Mouse (Mus musculus) forebrain, embryonic 10.5 days (tissue): ENCODE measurements around the gene Cadm4. TPM values are rescaled to one million over a fixed set of nuclear protein-coding genes. Genes with fewer than 3 reads are reported as not detected.
A peak's percentile ranks its signal among the peaks of the same experiment; 100 is the strongest.

Source experiments
- DNase-seq: peaks from one replicate; pipeline ENCODE4 v3.0.0-alpha.2; 2017; ENCODE audit warnings: low spot score; ENCODE audit errors: extremely low spot score
- H3K27ac ChIP-seq: fragments of 300-500 bp; sonication (generic); 2 replicates; pipeline ENCODE4 v1.5.1; 2016; ENCODE audit warnings: mild to moderate bottlenecking
- H3K27me3 ChIP-seq: fragments of 300-500 bp; sonication (generic); 2 replicates; pipeline ENCODE4 v1.6.1; 2016; ENCODE audit warnings: mild to moderate bottlenecking; ENCODE audit not compliant: poor library complexity, severe bottlenecking
- H3K36me3 ChIP-seq: fragments of 300-500 bp; sonication (generic); replicated peaks from 2 replicates; pipeline ENCODE4 v1.6.1; 2016; ENCODE audit warnings: mild to moderate bottlenecking, moderate library complexity
- H3K4me1 ChIP-seq: fragments of 300-500 bp; sonication (generic); 2 replicates; pipeline ENCODE4 v1.6.1; 2016
- H3K4me3 ChIP-seq: fragments of 300-500 bp; sonication (generic); 2 replicates; pipeline ENCODE4 v1.5.1; 2016; ENCODE audit warnings: mild to moderate bottlenecking, moderate library complexity
- H3K9me3 ChIP-seq: fragments of 300-500 bp; sonication (generic); 2 replicates; pipeline ENCODE4 v1.6.1; 2016; ENCODE audit warnings: mild to moderate bottlenecking, moderate library complexity
- WGBS: fragments of 180-500 bp; shearing (Covaris S2); methylation state at CpG from one replicate; pipeline ENCODE4 v1.1.7; 2016; 5-methylcytosine and 5-hydroxymethylcytosine counted together
- polyA plus RNA-seq: library from polyadenylated mRNA; unstranded; fragments of >200 nt; fragmentation: Nextera tagmentation; extraction: Ambion mirVana; gene quantifications from 2 replicates; pipeline ENCODE4 v1.2.1, GENCODE M21; 2016

Cadm4 gene
- polyA plus RNA-seq, 1 experiment from 2014 or later, result 10.0 TPM

GRCm38 (mm10) chr7:24546634-24547389 lies 65.0 kb downstream of the Cadm4 start:
- Histone ChIP-seq H3K9me3 (peaks cover 4% of the 10 kb centered on the region; the same call in 1 of the 2 replicates), H3K27ac (peak overlapping the region; percentile 93)
- WGBS, result under 1% methylated on average over 57 of the region's 57 CpGs

GRCm38 (mm10) chr7:24547534-24548036 lies 65.8 kb downstream of the Cadm4 start:
- Histone ChIP-seq H3K9me3 (peaks cover 4% of the 10 kb centered on the region; the same call in 1 of the 2 replicates), H3K4me3 (peak overlapping the region; percentile 73), H3K27me3 (no peaks in the 10 kb centered on the region), H3K4me1 (peaks cover 20% of the 10 kb centered on the region), H3K36me3 (peaks cover 48% of the 10 kb centered on the region), H3K27ac (peak overlapping the region; percentile 93)
- no peak for DNase-seq
- 32% methylated on average over 13 of the region's 13 CpGs for WGBS

More at GRCm38 (mm10) chr7:24546634-24547389, 65.0 kb downstream of the Cadm4 start:
- peak overlapping the region; percentile 73 for H3K4me3 ChIP-seq
- DNase-seq, result peak; percentile 100
- H3K27me3 ChIP-seq, result no peaks in the 10 kb centered on the region
- peaks cover 20% of the 10 kb centered on the region for H3K4me1 ChIP-seq
- H3K36me3 ChIP-seq, result peaks cover 40% of the 10 kb centered on the region

DNA sequence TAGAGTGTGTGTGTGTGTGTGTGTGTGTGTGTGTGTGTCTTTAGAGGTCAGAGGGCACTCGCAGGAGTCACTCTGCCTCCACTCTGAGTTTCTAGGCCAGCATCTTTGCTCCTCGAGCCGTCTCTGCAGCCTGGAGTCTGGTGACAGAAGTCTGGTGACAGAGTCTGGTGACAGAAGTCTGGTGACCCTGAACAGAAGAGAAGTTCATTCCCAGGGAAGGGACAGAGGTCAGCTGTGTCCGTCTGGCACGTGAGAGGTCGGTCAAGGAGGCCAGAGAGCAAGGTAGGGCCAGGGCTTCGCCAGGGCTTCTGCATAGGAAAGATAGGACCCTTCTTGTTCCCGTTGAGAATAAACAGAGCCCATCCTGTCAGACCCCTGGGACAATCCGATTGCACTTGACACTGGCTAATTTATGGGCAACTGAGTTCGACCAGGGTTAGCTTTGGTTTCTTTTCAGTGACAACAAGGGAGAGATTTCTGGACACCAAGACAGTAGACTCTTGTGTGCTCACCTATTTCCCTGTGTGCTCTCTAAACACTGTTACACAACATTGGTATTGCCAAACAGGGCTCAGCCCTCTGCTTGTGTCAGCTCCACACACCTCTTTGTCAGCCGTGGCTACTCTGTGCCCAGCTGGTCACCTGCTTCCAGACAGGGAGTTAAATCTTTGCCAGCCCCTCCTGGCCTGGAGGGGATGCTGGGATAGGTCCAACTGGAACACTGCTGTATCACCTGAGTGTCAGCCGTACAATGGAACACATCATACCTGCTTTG lies 70.3 kb downstream of the Cadm4 start:
- WGBS, result 92% methylated on average over 12 of the region's 12 CpGs
- peaks cover 90% of the 10 kb centered on the region for H3K36me3 ChIP-seq

More for the DNA sequence above, 70.3 kb downstream of the Cadm4 start:
- no peak overlapping the region for H3K4me3 ChIP-seq
- H3K27me3 ChIP-seq, result no peaks in the 10 kb centered on the region
- peaks cover 10% of the 10 kb centered on the region for H3K4me1 ChIP-seq
- DNase-seq, result no peak
- H3K9me3 ChIP-seq, result 0 out of 2 replicates have a peak, but pooled peaks cover 6% of the 10 kb centered on the region
- H3K27ac ChIP-seq, result no peak overlapping the region

Other genes starting within 250 kb of the Cadm4 start
- 5.4 and 7.1 TPM in 2 replicates for gene Zfp109, start 244.5 kb upstream of the Cadm4 start, polyA plus RNA-seq
- gene Zfp108, start 227.2 kb upstream of the Cadm4 start, polyA plus RNA-seq, result 2.2 and 2.7 TPM in 2 replicates
- gene Zfp93, start 211.6 kb upstream of the Cadm4 start, polyA plus RNA-seq, result 7.1 and 9.6 TPM in 2 replicates
- 39.6 and 41.9 TPM in 2 replicates for gene Zfp61, start 180.8 kb upstream of the Cadm4 start, polyA plus RNA-seq
- 12.9 and 13.2 TPM in 2 replicates for gene Zfp94, start 165.4 kb upstream of the Cadm4 start, polyA plus RNA-seq
- 0.17 TPM in 1 of 2 replicates, not detected in the other for gene Tescl, start 148.1 kb upstream of the Cadm4 start, polyA plus RNA-seq
- gene Lypd5, start 132.8 kb upstream of the Cadm4 start, polyA plus RNA-seq, result not detected in 2 replicates
- 3.8 and 5.1 TPM in 2 replicates for gene Kcnn4, start 111.8 kb upstream of the Cadm4 start, polyA plus RNA-seq
- gene Smg9, start 82.4 kb upstream of the Cadm4 start, polyA plus RNA-seq, result 26.5 and 28.5 TPM in 2 replicates
- not detected in 2 replicates for gene Irgc1, start 29.7 kb upstream of the Cadm4 start, polyA plus RNA-seq
- 1.1 and 1.3 TPM in 2 replicates for gene Plaur, start 19.5 kb upstream of the Cadm4 start, polyA plus RNA-seq
- 111 and 113 TPM in 2 replicates for gene Zfp428, start 25.0 kb downstream of the Cadm4 start, polyA plus RNA-seq
- gene AC161166.1, start 30.4 kb downstream of the Cadm4 start, polyA plus RNA-seq, result 0.82 and 1.3 TPM in 2 replicates
- 6.9 and 7.3 TPM in 2 replicates for gene Irgq, start 48.7 kb downstream of the Cadm4 start, polyA plus RNA-seq
- not detected in 2 replicates for gene Pinlyp, start 64.1 kb downstream of the Cadm4 start, polyA plus RNA-seq
- gene Xrcc1, start 64.3 kb downstream of the Cadm4 start, polyA plus RNA-seq, result 174 and 177 TPM in 2 replicates
- gene Ethe1, start 105.5 kb downstream of the Cadm4 start, polyA plus RNA-seq, result 24.4 and 26.6 TPM in 2 replicates
- 1.4 TPM in 2 replicates for gene Zfp575, start 105.6 kb downstream of the Cadm4 start, polyA plus RNA-seq
- not detected in 2 replicates for gene Phldb3, start 128.7 kb downstream of the Cadm4 start, polyA plus RNA-seq
- 0.36 and 0.88 TPM in 2 replicates for gene Lypd3, start 154.5 kb downstream of the Cadm4 start, polyA plus RNA-seq
- not detected in 2 replicates for gene Tex101, start 194.7 kb downstream of the Cadm4 start, polyA plus RNA-seq
- not detected in 2 replicates for gene BC049730, start 227.2 kb downstream of the Cadm4 start, polyA plus RNA-seq
- gene Gm4763, start 244.9 kb downstream of the Cadm4 start, polyA plus RNA-seq, result not detected in 2 replicates